Mouse (Mus musculus): ENCODE data around the gene Tanc1.
A peak's percentile ranks its signal among the peaks of the same experiment; 100 is the strongest.

The Tanc1 gene

GRCm38 (mm10) chr2:59600980-59601379 is 10.9 kb upstream of the Tanc1 start:
- Histone ChIP-seq H3K4me3 (replicated peaks; ENCODE audit: low read length) (no peak overlapping the region), H3K9me3 (ENCODE audit: low read length) (no peaks in the 10 kb centered on the region), H3K36me3 (ENCODE audit: insufficient read depth, low read length) (no peaks in the 10 kb centered on the region), H3K4me1 (replicated peaks; ENCODE audit: low read depth, low read length) (peaks cover 45% of the 10 kb centered on the region), H3K27me3 (ENCODE audit: insufficient read depth, low read length) (no peaks in the 10 kb centered on the region)
- no peak for TF ChIP-seq NANOG (IDR thresholded peaks at IDR 0.05; ENCODE audit: borderline replicate concordance, low read length)
- no peak for TF ChIP-seq POU5F1 (IDR thresholded peaks at IDR 0.05; ENCODE audit: borderline replicate concordance, low read length)
- no peak for TF ChIP-seq CTCF (conservative IDR thresholded peaks at IDR 0.05; ENCODE audit: low read length)

GRCm38 (mm10) chr2:59601452-59601851 is 10.4 kb upstream of the Tanc1 start:
- Histone ChIP-seq H3K27me3 (ENCODE audit: insufficient read depth, low read length) (no peaks in the 10 kb centered on the region), H3K4me3 (replicated peaks; ENCODE audit: low read length) (no peak overlapping the region), H3K4me1 (replicated peaks; ENCODE audit: low read depth, low read length) (peaks cover 48% of the 10 kb centered on the region), H3K36me3 (ENCODE audit: insufficient read depth, low read length) (no peaks in the 10 kb centered on the region), H3K9me3 (ENCODE audit: low read length) (no peaks in the 10 kb centered on the region)
- TF ChIP-seq CTCF (conservative IDR thresholded peaks at IDR 0.05; ENCODE audit: low read length) = no peak
- no peak for TF ChIP-seq POU5F1 (IDR thresholded peaks at IDR 0.05; ENCODE audit: borderline replicate concordance, low read length)
- no peak for TF ChIP-seq NANOG (IDR thresholded peaks at IDR 0.05; ENCODE audit: borderline replicate concordance, low read length)

- H3K4me3 ChIP-seq (replicated peaks; ENCODE audit: low read length) = no peak overlapping the region
- TF ChIP-seq CTCF (conservative IDR thresholded peaks at IDR 0.05; ENCODE audit: low read length) = no peak
- TF ChIP-seq POU5F1 (IDR thresholded peaks at IDR 0.05; ENCODE audit: borderline replicate concordance, low read length) = no peak
- no peak for TF ChIP-seq NANOG (IDR thresholded peaks at IDR 0.05; ENCODE audit: borderline replicate concordance, low read length)
- H3K27me3 ChIP-seq (ENCODE audit: insufficient read depth, low read length) = no peaks in the 10 kb centered on the region
- H3K36me3 ChIP-seq (ENCODE audit: insufficient read depth, low read length) = no peaks in the 10 kb centered on the region
- no peaks in the 10 kb centered on the region for H3K9me3 ChIP-seq (ENCODE audit: low read length)
- H3K4me1 ChIP-seq (replicated peaks; ENCODE audit: low read depth, low read length) = peaks cover 34% of the 10 kb centered on the region
Measured at GRCm38 (mm10) chr2:59608958-59609357, 2.9 kb upstream of the Tanc1 start.

DNA sequence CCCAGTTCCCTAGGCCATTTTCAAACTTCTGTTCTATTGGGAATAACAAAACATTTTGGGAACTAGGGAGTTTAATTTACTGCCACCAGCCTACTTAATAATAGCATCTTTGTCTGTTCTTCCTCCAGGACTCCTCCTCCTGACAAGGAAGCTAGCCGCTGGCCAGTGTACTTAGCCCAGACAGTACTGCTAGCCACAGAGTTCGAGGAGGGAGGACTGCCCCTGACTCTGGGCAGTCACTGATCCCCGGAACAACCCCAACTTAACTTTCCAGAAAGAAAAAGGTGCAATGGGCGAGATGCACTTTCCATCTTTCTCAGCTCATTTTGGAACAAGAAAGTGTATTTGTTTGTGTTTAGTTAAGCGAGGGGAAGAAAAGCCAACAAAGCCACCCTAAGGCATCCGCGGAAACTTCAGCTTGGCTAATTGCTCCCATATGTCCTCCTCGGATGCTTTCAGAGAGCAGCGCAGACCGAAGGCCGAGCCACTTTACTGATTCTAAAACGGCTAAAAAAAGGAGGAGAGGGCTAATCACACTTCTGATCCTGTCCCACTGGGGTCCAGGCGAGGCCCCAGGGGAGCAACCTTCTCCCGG is 529 bp upstream of the Tanc1 start:
- no peaks in the 10 kb centered on the region for H3K9me3 ChIP-seq (ENCODE audit: low read length)
- peaks cover 56% of the 10 kb centered on the region for H3K4me1 ChIP-seq (replicated peaks; ENCODE audit: low read depth, low read length)
- peak overlapping the region; percentile 96 for H3K4me3 ChIP-seq (replicated peaks; ENCODE audit: low read length)
- H3K27me3 ChIP-seq (ENCODE audit: insufficient read depth, low read length) = no peaks in the 10 kb centered on the region
- TF ChIP-seq CTCF (conservative IDR thresholded peaks at IDR 0.05; ENCODE audit: low read length) = no peak
- no peak for TF ChIP-seq POU5F1 (IDR thresholded peaks at IDR 0.05; ENCODE audit: borderline replicate concordance, low read length)
- no peak for TF ChIP-seq NANOG (IDR thresholded peaks at IDR 0.05; ENCODE audit: borderline replicate concordance, low read length)
- H3K36me3 ChIP-seq (ENCODE audit: insufficient read depth, low read length) = no peaks in the 10 kb centered on the region; the same call in 1 of the 2 replicates

DNA sequence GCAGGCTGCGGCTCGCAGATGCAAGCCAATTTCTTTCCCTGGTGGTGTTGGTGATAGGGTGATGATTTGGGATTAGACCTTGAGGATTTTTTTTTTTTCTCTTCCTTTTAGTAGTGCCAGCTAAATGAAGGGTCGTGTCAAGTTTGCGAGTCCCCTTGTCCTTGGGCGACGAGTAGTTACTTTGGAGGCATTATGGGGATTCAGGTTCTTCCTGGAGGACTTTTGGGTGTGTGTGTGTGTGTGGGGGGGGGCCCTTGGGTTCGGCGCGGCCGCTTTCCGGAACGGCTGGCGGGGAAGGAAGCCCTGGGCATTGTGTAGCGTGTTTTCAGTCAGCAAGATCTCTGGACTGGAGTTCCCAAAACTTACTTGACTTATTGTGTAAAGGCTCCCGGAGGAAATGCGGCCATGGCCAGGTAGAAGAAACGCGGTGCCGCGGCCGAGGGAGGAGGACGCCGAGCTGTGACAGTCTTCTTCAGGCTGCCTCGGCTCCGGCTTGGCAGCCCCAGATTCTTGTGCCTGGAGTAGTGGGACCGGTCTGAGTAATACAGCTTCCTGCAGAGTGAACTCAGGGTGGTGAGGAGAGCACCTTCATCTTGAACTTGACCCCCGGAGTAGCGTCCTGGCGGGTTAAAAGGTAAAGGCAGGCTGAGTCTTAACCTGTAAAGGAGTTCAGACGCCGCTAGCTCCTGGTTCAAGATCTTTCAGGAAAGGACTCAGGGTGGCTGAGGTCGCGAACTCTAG is 1.1 kb downstream of the Tanc1 start:
- H3K27me3 ChIP-seq (ENCODE audit: insufficient read depth, low read length) = no peaks in the 10 kb centered on the region
- TF ChIP-seq NANOG (IDR thresholded peaks at IDR 0.05; ENCODE audit: borderline replicate concordance, low read length) (no peak), POU5F1 (IDR thresholded peaks at IDR 0.05; ENCODE audit: borderline replicate concordance, low read length) (no peak), CTCF (conservative IDR thresholded peaks at IDR 0.05; ENCODE audit: low read length) (no peak)
- peaks cover 5% of the 10 kb centered on the region; the same call in 1 of the 2 replicates for H3K36me3 ChIP-seq (ENCODE audit: insufficient read depth, low read length)
- H3K4me3 ChIP-seq (replicated peaks; ENCODE audit: low read length) = peak overlapping the region; percentile 96
- H3K4me1 ChIP-seq (replicated peaks; ENCODE audit: low read depth, low read length) = peaks cover 63% of the 10 kb centered on the region
- H3K9me3 ChIP-seq (ENCODE audit: low read length) = no peaks in the 10 kb centered on the region

- Histone ChIP-seq H3K9me3 (ENCODE audit: low read length) (no peaks in the 10 kb centered on the region), H3K27me3 (ENCODE audit: insufficient read depth, low read length) (no peaks in the 10 kb centered on the region), H3K4me3 (replicated peaks; ENCODE audit: low read length) (peak overlapping the region; percentile 96), H3K4me1 (replicated peaks; ENCODE audit: low read depth, low read length) (peaks cover 70% of the 10 kb centered on the region), H3K36me3 (ENCODE audit: insufficient read depth, low read length) (peaks cover 10% of the 10 kb centered on the region; the same call in 1 of the 2 replicates)
- TF ChIP-seq CTCF (conservative IDR thresholded peaks at IDR 0.05; ENCODE audit: low read length) (no peak), POU5F1 (IDR thresholded peaks at IDR 0.05; ENCODE audit: borderline replicate concordance, low read length) (no peak), NANOG (IDR thresholded peaks at IDR 0.05; ENCODE audit: borderline replicate concordance, low read length) (no peak)
Measured at GRCm38 (mm10) chr2:59613474-59614019, 1.7 kb downstream of the Tanc1 start.

DNA sequence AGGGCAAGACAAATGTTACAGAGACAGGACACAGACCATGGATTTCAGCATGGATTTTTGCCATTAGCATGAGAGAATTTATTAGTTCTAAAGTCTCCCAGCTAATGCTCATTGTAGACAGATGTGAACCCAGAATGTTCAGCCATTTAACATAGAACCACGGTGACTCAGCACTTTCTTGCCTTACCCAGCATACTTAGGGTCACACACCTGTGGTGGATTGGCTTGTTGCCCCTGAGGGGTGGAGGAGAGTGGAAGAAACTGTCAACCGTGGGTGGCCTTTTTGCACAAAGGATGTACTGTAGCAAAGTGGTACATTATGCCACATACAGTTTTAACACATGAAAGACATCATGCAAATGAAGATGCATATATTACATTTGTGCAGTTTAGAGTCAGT is 5.0 kb downstream of the Tanc1 start:
- TF ChIP-seq NANOG (IDR thresholded peaks at IDR 0.05; ENCODE audit: borderline replicate concordance, low read length) (no peak), CTCF (conservative IDR thresholded peaks at IDR 0.05; ENCODE audit: low read length) (no peak), POU5F1 (IDR thresholded peaks at IDR 0.05; ENCODE audit: borderline replicate concordance, low read length) (no peak)
- Histone ChIP-seq H3K9me3 (ENCODE audit: low read length) (no peaks in the 10 kb centered on the region), H3K4me3 (replicated peaks; ENCODE audit: low read length) (no peak overlapping the region), H3K27me3 (ENCODE audit: insufficient read depth, low read length) (no peaks in the 10 kb centered on the region), H3K36me3 (ENCODE audit: insufficient read depth, low read length) (peaks cover 12% of the 10 kb centered on the region; the same call in 1 of the 2 replicates), H3K4me1 (replicated peaks; ENCODE audit: low read depth, low read length) (peaks cover 88% of the 10 kb centered on the region)

DNA sequence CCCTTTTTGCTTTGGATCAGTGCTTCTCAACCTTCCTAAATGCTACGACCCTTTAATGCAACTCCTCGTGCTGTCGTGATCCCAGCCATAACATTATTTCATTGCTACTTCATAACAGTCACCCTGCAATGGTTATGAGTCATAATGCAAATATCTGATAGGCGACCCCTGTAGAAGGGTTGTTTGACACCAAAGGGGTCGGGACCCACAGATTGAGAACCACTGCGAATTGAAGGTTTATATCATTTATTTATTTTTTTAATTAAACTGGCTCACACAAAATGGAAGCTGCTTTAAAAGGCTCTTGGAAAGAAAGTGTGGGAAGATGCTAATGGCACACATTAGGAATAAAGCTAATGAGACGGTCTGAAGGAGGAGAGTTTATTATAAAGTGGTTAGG is 7.2 kb downstream of the Tanc1 start:
- Histone ChIP-seq H3K27me3 (ENCODE audit: insufficient read depth, low read length) (no peaks in the 10 kb centered on the region), H3K4me1 (replicated peaks; ENCODE audit: low read depth, low read length) (peaks cover 99% of the 10 kb centered on the region), H3K4me3 (replicated peaks; ENCODE audit: low read length) (no peak overlapping the region), H3K9me3 (ENCODE audit: low read length) (no peaks in the 10 kb centered on the region), H3K36me3 (ENCODE audit: insufficient read depth, low read length) (peaks cover 12% of the 10 kb centered on the region; the same call in 1 of the 2 replicates)
- TF ChIP-seq POU5F1 (IDR thresholded peaks at IDR 0.05; ENCODE audit: borderline replicate concordance, low read length) (no peak), CTCF (conservative IDR thresholded peaks at IDR 0.05; ENCODE audit: low read length) (no peak), NANOG (IDR thresholded peaks at IDR 0.05; ENCODE audit: borderline replicate concordance, low read length) (no peak)

Measured in E14TG2a.4 (cell line).